ENCODE assay signal across 8 mouse cellular contexts in genomic region chr19:38025254-38026041, GRCm38 (mm10). TPM values are rescaled to one million over a fixed set of nuclear protein-coding genes. Genes with fewer than 3 reads are reported as not detected.
DNase-seq lines count a peak whose midpoint lies in the region; ATAC-seq and TF ChIP-seq lines count a peak whose summit lies in the region.

No protein-coding gene starts in this region.

- H3K27ac ChIP-seq in cerebellum, adult 2 months (ENCODE audit: insufficient read depth, low read length): no peak overlapping the region

- intact Hi-C loops in left cerebral cortex, postnatal 10 days (cut with DNase I): no loop called here

- peak; percentile 9; the same call in 1 of the 2 replicates for ATAC-seq in common myeloid progenitor, adult 5-6 weeks (replicated peaks; ENCODE audit: low read depth, poor library complexity, severe bottlenecking)

- WGBS in cerebellum, adult 2 months: 48% methylated on average over 9 of the region's 9 CpGs

- no peak for TF ChIP-seq CTCF in cerebellum, adult 2 months (IDR thresholded peaks at IDR 0.05; ENCODE audit: borderline replicate concordance, insufficient read depth, low read depth, low read length)

- TF ChIP-seq POLR2A in cerebellum, adult 2 months (IDR thresholded peaks at IDR 0.05; ENCODE audit: borderline replicate concordance, insufficient read depth, low read length): no peak

- no peak overlapping the region for H3K4me3 ChIP-seq in cerebellum, adult 2 months (replicated peaks; ENCODE audit: insufficient read depth, low read depth, low read length)

- DNase-seq in adrenal gland, adult 2 months: peak; percentile 58
- no peak for DNase-seq in adrenal gland, postnatal 4 days (ENCODE audit: low spot score in 2 of 2)
- peak; percentile 74 for DNase-seq in kidney, adult 18-20 months
- DNase-seq in lung, postnatal 25 days (ENCODE audit: low spot score): peak; percentile 91
- no peak for DNase-seq in cerebellum, adult 2 months
- DNase-seq in left cerebral cortex, postnatal 10 days (ENCODE audit: extremely low spot score in 1 of 2, low spot score in 2 of 2): no peak
- no peak for DNase-seq in layer of hippocampus, postnatal 10 days (ENCODE audit: low spot score in 2 of 2)

- no peaks in the 10 kb centered on the region for H3K27me3 ChIP-seq in cerebellum, adult 2 months (ENCODE audit: control insufficient read depth, insufficient read depth, low read length)

- no peaks in the 10 kb centered on the region for H3K4me1 ChIP-seq in cerebellum, adult 2 months (ENCODE audit: control insufficient read depth, insufficient read depth, low read length)

RNA-seq across cellular contexts. Expression of gene Myof, which starts 17.9 kb away (rescaled TPM):
- 10 to 100 TPM; 26.3 to 65.2 TPM for total RNA-seq in adrenal gland, adult 2 months (2021)
- 3.6 and 6.6 TPM in 2 replicates for polyA plus RNA-seq in adrenal gland, adult 2 months (2012; rRNA removed)
- 10 to 100 TPM; 19.7 to 24.6 TPM for total RNA-seq in adrenal gland, postnatal 4 days (2021)
- total RNA-seq in common myeloid progenitor, adult 5-6 weeks (2017): 4.0 and 5.3 TPM in 2 replicates
- polyA plus RNA-seq in cerebellum, adult 2 months (2012; rRNA removed): 2.1 and 3.3 TPM in 2 replicates
- total RNA-seq in left cerebral cortex, postnatal 10 days (2021): 1 to 10 TPM; 7.2 to 7.8 TPM
- 1 to 10 TPM; 6.6 to 8.0 TPM for total RNA-seq in layer of hippocampus, postnatal 10 days (2021)

RNA-seq across cellular contexts. Expression of gene Cep55, which starts 29.4 kb away (rescaled TPM):
- total RNA-seq in adrenal gland, adult 2 months (2021): 1 to 10 TPM in 1 of 2 experiments, under 1 TPM in 1; 0.38 to 1.6 TPM
- 0.12 and 0.44 TPM in 2 replicates for polyA plus RNA-seq in adrenal gland, adult 2 months (2012; rRNA removed)
- total RNA-seq in adrenal gland, postnatal 4 days (2021): 10 to 100 TPM in 1 of 2 experiments, 1 to 10 TPM in 1; 10.0 to 11.0 TPM
- 42.0 and 48.3 TPM in 2 replicates for total RNA-seq in common myeloid progenitor, adult 5-6 weeks (2017)
- polyA plus RNA-seq in cerebellum, adult 2 months (2012; rRNA removed): 0.16 and 0.18 TPM in 2 replicates
- 1 to 10 TPM in 1 of 2 experiments, under 1 TPM in 1; 0.83 to 1.0 TPM for total RNA-seq in left cerebral cortex, postnatal 10 days (2021)
- total RNA-seq in layer of hippocampus, postnatal 10 days (2021): 1 to 10 TPM; 1.9 to 2.1 TPM

Comparison
In these comparisons a context has a peak if more than half of its experiments do, and no peak if none do; other contexts are left out.
1. DNase-seq: peak in adrenal gland, adult 2 months (single experiment), kidney, adult 18-20 months (single experiment) and lung, postnatal 25 days (single experiment); none in adrenal gland, postnatal 4 days (0 of 2), cerebellum, adult 2 months (0 of 2), left cerebral cortex, postnatal 10 days (0 of 2) and layer of hippocampus, postnatal 10 days (0 of 2).